Mouse (Mus musculus) naive thymus-derived CD4-positive, alpha-beta T cell, adult 2 months (primary cell): ENCODE data around the gene Frem2.

Experiments used
- DNase-seq: peaks from one replicate; pipeline ENCODE4 v3.0.0-alpha.2; 2011; ENCODE audit warnings: low read depth

Gene Frem2

GRCm38 (mm10) chr3:53656878-53657561 is at the start of gene Frem2:
Gene Frem2, minus strand, starts transcription at chr3:53657355.
- DNase-seq = no peak

- no peak for DNase-seq
Observed at GRCm38 (mm10) chr3:53705992-53706495, 48.9 kb upstream of the Frem2 start.

GRCm38 (mm10) chr3:53703126-53703505 is 46.0 kb upstream of the Frem2 start:
- DNase-seq = no peak

- no peak for DNase-seq
Observed at GRCm38 (mm10) chr3:53702421-53703125, 45.4 kb upstream of the Frem2 start.

GRCm38 (mm10) chr3:53701940-53702339 is 44.8 kb upstream of the Frem2 start:
- no peak for DNase-seq

GRCm38 (mm10) chr3:53687776-53688175 is 30.6 kb upstream of the Frem2 start:
- no peak for DNase-seq

GRCm38 (mm10) chr3:53682244-53682643 is 25.1 kb upstream of the Frem2 start:
- DNase-seq = no peak

- DNase-seq = no peak
Observed at GRCm38 (mm10) chr3:53680816-53681215, 23.7 kb upstream of the Frem2 start.

GRCm38 (mm10) chr3:53674225-53674624 is 17.1 kb upstream of the Frem2 start:
- no peak for DNase-seq

GRCm38 (mm10) chr3:53669736-53670135 is 12.6 kb upstream of the Frem2 start:
- DNase-seq = no peak

- DNase-seq = no peak
Observed at GRCm38 (mm10) chr3:53657744-53658534, 784 bp upstream of the Frem2 start.

- DNase-seq = no peak
Observed at GRCm38 (mm10) chr3:53656328-53656877, 752 bp downstream of the Frem2 start.

GRCm38 (mm10) chr3:53655343-53655742 is 1.8 kb downstream of the Frem2 start:
- DNase-seq = no peak

- no peak for DNase-seq
Observed at GRCm38 (mm10) chr3:53650003-53650748, 7.0 kb downstream of the Frem2 start.

GRCm38 (mm10) chr3:53649425-53649824 is 7.7 kb downstream of the Frem2 start:
- no peak for DNase-seq

- DNase-seq = no peak
Observed at GRCm38 (mm10) chr3:53648902-53649301, 8.3 kb downstream of the Frem2 start.

GRCm38 (mm10) chr3:53635948-53636347 is 21.2 kb downstream of the Frem2 start:
- DNase-seq = no peak

- no peak for DNase-seq
Observed at GRCm38 (mm10) chr3:53631126-53631525, 26.0 kb downstream of the Frem2 start.

- DNase-seq = no peak
Observed at GRCm38 (mm10) chr3:53630630-53631029, 26.5 kb downstream of the Frem2 start.

GRCm38 (mm10) chr3:53629966-53630365 is 27.2 kb downstream of the Frem2 start:
- no peak for DNase-seq

- DNase-seq = no peak
Observed at GRCm38 (mm10) chr3:53623222-53623621, 33.9 kb downstream of the Frem2 start.

GRCm38 (mm10) chr3:53620978-53621377 is 36.2 kb downstream of the Frem2 start:
- DNase-seq = no peak
